Mouse (Mus musculus) left cerebral cortex, postnatal 36 days (tissue): ENCODE measurements around the gene Wwp2. TPM values are rescaled to one million over a fixed set of nuclear protein-coding genes. Genes with fewer than 3 reads are reported as not detected.

Source experiments
- DNase-seq, 2 experiments: peaks; one replicate each; pipeline ENCODE4 v3.0.0; 2021 to 2022; ENCODE audit warnings: low spot score in 2 of 2, mixed read lengths in 1 of 2
- intact Hi-C: fragments of 180-260 bp; cut with DNase I; formaldehyde crosslinking; loops from one replicate; pipeline ENCODE4 v1.15.1; 2025
- total RNA-seq, 2 experiments: library from RNA; stranded (reverse); gene quantifications; 2 replicates each; pipeline ENCODE4 v1.2.3; 2021

The Wwp2 gene
- total RNA-seq, 2 experiments from 2014 or later, result 37.6 to 40.5 TPM

DNA sequence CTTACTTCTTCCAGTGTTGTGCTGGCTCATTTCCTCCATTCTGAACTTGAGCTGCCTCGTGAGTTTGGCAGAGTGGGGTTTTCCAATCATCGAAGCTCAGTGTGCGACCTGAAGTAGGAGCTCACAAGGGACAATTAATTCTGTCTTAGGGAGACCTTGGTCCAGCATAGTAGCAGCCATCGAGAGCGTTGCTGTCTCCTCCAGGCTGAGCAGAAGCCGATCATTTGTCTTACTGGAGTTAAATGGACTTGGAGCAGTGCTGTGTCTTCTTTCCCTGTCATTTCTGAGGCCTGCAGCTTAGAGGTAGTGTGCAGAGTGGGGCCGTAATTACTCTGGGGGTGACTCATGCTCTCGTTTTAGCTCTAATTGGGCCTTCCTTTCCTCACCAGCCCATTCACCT is 62.6 kb downstream of the Wwp2 start:
- intact Hi-C loops, result loop anchor here (5.0 kb wide), 1 partner anchor 42 kb away; no protein-coding TSS in a partner anchor
- DNase-seq, result no peak

DNA sequence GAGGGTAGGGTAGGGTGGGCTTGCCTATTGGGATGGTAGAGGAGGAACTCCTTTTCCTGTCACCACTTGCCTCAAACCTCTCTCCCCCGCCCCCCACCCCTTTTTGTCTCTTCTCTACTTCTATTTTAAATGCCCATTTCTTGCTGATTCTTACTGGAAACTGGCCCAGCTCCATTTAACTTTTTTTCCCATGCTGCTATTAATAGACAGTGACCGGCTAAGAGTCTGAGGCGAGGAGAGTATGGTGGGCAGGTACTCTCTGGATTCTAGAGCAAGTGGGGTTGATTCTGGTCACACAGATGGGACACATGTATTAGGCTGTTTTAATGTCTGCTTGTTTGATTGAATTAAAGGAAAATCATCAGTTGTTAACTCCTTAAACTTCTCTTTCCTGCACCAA is 63.4 kb downstream of the Wwp2 start:
- DNase-seq, result no peak
- intact Hi-C loops, result loop anchor here (5.0 kb wide), 1 partner anchor 42 kb away; no protein-coding TSS in a partner anchor

DNA sequence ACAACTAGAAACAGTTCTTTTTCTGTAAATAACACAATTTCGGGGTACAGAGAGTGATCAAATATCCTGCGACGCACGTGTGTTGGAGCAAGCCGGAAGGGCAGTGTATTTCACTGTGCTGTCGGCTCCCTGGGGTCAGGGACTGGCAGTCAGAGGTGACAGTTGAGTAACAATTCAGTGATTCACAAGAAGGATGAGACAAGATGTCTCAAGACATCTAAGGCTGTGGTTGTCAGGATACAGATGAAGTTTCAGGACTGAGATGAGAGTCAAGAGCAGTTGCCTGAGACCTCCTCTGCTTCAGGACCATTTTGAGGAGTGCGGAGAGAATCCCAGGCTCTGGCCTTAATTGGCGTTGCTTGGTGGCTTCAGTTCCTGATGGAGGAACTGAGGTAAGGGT is 66.2 kb downstream of the Wwp2 start:
- intact Hi-C loops, result no loop called here
- no peak for DNase-seq

DNA sequence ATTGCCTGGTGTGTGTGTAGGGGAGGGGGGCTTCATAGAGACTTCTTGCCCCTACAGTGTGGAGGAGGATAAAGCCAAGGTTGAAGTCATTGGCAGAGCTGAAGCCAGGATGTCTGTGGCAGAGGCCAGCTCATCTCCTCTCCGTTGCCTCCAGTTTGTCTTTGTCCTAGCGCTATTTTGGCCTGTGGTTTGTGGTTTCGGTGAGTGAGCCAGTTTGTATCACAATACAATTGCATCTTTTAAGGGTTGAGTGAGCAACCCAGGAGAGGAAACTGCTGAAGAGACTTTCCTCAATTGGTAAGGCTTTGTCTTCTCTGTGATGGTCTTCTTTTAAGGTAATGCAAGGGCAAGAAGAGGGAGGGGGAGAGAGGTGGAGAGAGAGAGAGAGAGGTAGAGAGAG is 66.8 kb downstream of the Wwp2 start:
- intact Hi-C loops, result no loop called here
- no peak for DNase-seq

DNA sequence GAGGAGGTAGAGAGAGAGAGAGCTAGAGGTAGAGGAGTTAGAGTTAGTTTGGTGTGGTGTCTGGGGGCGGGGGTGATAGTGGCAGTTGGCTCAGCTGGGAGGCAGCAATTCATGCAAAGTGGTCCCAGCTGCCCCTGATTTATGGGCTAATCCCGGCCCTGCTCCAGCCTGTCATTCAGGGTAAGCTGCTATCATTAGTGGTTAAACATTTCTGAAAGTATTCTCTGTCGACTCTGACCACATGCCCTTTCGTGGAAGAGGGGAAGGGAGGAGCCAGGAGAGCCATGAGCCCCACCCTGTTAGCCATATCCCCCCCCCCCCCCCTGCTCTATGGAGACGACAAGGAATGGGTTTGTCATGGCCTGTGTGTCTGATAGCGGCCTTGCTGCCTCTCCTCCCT is 67.2 kb downstream of the Wwp2 start:
- no peak for DNase-seq
- intact Hi-C loops, result no loop called here

DNA sequence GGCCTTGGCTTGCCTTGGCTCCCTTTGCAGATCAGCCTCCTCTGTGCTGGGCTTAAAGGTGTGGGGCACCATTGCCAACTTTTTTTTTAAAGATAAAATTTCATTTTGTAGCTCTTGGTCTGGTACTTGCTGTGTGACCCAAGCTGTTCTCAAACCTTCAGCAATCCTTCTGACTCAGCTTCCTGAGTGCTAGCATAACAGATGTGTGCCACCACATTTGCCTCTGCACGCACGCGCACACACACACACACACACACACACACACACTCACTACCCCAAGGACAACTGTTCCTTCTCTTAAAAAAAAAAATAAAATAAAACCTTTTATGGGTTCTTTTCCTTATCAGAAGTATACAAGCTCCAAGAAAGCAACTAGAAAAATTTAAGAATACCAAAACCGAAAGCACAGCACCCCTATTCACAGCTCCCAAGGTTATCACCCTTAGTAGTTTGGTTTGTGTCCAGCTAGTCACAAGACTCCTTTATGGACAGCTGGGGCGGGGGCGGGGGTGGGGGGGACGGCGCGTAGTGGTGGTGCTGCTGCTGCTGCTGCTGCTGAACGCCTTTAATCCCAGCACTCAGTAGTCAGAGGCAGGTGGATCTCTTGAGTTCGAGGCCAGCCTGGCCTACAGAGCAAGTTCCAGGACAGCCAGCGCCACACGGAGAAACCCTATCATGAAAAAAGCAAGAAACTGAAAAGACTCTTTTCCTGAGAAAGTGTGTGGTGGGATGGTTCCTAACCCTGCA is 68.2 kb downstream of the Wwp2 start:
- intact Hi-C loops, result no loop called here

DNA sequence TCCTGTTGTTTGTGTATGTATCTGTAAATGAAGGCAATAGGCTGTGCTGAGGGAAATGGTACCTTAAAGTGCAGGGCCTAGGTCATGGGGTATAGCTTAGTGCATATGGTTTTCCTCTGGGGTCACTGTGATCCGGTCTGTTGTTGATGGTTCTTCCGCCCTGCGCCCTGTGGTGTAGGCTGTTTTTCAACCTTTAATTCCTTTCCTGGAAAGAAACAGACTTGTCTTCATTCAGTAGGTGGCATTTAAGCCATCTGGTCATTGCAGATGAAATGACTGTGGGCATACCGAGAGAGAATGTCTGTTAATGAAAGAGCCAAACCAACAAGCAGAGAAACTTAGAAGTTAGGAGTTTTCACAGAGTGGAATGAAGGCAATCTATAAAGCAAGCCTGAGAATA is 69.1 kb downstream of the Wwp2 start:
- intact Hi-C loops, result no loop called here
- DNase-seq, result no peak

More for the DNA sequence above, 68.2 kb downstream of the Wwp2 start:
- DNase-seq, result no peak

DNA sequence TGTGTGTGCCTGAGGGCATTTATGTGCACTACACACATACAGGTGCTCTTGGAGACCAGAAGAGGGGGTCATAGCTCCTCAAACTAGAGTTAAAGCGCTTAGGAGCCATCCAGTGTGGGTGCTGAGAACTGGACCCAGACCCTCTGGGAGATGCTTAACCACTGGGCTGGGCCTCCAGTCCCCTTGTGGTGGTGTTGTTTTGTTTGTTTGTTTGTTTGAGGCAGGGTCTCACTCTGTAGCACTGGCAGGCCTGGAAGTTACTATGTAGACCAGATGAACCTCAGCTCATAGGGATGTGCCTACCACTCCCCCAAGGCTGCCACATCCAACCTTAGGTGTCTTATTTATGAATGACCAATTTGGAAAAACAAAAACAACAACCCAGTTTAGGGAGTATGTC is 70.9 kb downstream of the Wwp2 start:
- intact Hi-C loops, result no loop called here

DNA sequence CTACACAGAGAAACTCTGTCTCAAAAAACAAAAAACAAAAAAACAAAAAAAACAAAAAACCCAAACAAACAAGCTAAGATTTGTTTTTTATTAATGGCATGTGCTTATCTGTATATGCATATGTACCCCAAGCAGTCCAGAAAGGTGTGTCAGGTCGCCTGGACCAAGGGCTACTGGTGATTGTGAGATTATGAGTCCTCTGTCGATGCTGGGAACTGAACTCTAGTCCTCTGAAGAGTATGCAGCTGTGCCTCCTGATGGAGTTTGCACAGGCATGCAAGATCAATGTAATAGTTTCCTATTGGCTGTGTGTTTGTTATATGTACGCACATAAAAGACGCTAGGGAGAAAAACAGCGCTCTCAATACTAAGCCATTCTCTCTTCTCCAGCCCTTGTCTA is 74.0 kb downstream of the Wwp2 start:
- intact Hi-C loops, result no loop called here
- no peak for DNase-seq

More for the DNA sequence above, 70.9 kb downstream of the Wwp2 start:
- no peak for DNase-seq

DNA sequence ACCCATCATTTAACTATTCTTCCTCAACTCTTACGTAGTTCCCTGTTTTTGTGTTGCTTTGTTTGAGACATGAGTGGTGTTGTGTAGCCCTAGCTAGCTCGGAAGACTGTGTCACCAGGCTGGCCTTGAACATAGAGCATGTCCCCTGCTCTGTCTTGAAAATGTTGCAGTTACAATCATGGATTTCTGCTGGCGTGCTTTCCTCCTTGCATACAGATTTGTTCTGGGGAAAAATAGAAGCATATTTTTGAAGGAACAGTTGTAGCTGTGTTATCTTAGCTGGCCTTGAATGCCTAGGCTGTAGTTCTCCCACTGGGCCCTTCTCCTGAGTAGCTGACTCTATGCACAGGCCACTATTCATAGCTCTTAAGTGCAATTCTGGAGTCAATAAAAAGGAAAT is 74.6 kb downstream of the Wwp2 start:
- DNase-seq, result no peak
- intact Hi-C loops, result no loop called here

DNA sequence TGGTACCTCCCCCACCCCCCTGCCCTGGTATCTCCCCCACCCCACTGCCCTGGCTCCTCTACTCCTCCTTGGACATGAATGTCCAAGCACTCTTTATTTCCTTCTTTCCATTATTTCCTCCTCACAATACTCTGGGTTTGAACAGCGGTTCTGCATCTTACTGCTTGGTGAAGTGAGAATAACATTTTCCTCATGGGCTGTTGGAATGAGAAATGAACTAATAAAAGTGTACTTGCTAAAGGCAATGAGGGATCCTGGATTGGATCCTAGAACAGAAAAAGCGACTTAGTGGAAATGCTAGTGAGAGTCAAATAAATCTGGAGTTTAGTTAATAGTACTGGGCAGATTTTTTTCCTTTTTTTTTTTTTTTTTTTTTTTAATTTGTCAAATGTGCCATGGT is 77.1 kb downstream of the Wwp2 start:
- intact Hi-C loops, result no loop called here
- no peak for DNase-seq

DNA sequence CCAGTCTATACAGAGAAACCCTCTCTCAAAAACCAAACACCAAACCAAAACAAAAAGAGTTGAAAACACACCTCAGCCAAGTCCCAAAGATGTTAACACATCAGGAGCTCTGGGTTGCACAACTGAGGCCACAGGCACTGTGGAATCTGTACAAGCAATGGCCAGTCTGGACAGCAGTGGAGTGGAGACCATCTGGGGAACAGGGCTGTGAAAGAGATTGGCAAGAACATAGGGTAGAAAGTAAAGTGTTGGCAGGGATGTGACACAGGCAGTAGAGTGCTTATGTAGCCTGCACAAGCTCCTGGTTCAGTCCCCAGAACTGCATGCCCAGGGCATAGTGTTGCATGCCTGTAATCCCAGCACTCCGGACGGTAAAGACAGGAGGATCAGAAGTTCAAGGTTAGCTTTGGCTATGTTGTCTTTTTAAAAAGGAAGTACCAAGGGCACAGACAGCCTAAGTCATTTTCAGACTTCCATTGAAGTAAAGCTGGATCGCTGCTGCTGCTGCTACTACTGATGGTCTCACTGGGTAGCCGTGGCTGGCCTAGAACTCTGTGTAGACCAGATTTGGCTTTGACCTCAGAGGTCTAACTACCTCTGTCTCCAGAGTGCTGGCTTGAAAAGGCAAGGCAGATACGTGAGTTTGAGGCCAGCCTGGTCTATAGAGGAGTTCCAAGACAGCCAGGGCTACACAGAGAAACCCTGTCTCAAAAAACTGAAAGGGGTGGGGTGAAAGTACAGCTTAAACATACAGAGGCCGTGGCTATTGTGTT is 79.0 kb downstream of the Wwp2 start:
- intact Hi-C loops, result no loop called here
- no peak for DNase-seq

DNA sequence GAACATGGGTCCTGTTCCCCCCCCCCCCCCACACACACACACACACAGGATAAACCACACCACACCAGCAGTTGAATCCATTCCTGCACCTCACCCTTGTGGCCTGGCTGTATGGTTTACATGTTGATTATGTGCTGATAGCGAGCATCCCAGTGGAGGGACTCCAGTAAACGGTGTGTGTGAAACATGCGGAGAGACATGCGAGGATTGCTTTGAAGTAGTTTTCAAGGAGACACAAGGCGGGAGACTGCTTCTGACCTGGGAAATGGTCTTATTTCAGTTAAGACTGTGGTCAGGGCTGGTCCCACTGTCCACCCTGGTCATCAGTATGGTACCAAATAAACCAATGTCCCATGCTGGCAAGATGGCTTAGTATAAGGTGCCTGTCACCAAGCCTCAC is 82.6 kb downstream of the Wwp2 start:
- intact Hi-C loops, result no loop called here
- DNase-seq, result no peak

DNA sequence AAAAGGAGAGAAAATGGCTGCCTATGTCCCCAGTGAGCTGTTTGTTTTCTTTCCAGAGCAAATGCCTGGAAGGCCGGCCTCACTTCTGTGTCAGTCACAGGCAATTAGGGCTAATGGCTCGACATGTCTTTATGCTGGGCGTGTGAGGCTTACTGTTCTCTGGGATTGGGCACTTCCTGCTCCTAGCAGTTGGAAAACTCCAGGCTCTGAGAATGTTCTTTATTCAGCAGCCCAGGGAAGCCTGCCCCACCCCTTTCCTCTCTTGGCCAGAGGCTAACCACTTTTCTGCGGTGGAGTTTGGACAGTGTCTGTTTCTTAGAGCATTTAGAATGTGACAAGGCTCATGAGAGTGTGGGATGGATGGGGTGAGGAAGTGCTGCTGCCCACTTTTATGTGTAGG is 83.7 kb downstream of the Wwp2 start:
- intact Hi-C loops, result no loop called here
- DNase-seq, result no peak

DNA sequence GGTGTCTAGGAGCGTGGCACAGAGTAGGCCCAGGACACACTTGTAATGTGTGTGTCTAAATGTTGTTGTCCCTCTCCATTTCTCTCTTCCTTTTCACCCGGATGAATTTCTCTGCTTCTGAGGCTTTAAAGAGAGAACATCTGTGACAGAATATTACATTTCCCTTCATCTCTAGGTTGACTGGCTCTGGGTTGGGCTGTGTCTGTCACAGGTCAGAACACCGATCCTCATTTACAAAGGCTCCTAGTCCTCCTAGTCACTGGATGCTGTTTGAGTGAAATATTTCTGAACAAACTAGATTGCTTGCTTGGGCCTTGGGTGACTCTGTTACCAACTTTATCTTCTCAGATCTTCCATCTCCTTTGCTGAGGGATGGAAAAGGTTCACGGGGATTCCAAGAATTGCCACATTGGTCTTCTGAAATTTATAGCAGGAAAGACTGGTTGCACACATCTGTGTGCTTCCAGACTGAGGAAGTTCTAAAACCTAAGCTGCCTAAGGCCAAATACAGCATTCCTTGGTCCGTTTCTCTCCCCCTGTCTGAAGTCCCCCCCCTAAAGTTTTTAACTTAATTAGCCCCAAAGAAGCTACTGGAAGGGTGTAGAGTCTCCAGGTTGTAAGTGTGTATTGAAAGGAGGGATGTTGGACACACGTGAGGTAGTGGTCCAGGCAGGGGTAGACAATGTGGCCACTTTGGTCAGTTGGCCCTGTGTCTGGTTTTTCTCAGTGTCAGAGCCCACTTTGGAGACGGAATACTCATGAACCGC is 85.8 kb downstream of the Wwp2 start:
- no peak for DNase-seq

DNA sequence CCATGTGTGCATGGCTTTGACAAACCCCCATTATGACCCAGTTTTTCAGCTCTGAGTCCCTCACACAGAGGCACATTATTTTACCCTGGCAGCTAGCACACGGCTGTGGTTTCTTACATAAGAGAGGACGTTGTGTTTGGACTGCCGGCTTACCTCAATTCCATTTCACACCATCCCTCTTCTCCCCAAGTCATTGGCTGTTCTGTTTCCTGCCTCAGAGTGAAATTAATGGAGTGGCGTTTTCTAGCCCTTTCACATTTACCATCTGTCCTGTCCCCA is 86.3 kb downstream of the Wwp2 start:
- intact Hi-C loops, result no loop called here
- DNase-seq, result peak in 1 of 2 experiments; percentile 11

More for the DNA sequence above, 85.8 kb downstream of the Wwp2 start:
- intact Hi-C loops, result no loop called here

DNA sequence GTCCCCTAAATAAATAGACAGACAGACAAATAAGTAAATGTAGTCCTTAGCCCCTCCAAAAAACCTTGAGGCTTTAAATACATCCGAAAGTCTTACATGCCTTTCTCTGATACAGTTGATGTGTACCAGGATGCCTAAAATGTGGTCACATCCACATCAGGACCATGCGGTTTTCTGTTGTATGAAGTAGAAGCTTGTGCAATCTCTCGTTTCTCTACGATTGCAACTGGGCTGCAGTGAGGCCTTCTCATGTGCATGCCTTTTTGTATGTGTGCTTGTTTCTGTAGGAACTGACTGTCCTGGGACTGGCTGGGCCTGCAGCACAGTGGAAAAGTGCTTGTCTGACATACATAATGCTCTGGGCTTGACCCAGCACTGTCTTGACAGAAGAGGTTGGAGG is 88.4 kb downstream of the Wwp2 start:
- DNase-seq, result no peak
- intact Hi-C loops, result no loop called here

DNA sequence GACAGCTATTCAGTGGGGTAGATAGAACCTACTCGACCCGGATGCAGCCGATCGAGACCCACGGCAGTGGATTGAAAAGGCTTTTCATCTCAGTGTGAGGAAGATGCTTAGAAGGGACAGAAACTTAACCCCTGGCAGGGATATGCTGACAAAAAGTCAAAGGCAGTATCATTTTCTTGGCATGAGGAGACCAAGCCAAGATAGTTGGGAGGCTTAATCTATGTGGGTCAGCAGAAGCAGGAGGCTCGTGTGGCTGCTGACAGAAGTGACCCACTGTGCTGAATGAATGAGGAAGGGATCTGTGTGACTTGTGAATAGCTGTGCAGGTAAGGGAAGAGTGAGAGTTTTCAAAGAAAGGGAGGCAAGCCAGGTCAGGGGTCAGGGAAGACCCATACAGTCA is 92.6 kb downstream of the Wwp2 start:
- intact Hi-C loops, result no loop called here
- DNase-seq, result no peak

DNA sequence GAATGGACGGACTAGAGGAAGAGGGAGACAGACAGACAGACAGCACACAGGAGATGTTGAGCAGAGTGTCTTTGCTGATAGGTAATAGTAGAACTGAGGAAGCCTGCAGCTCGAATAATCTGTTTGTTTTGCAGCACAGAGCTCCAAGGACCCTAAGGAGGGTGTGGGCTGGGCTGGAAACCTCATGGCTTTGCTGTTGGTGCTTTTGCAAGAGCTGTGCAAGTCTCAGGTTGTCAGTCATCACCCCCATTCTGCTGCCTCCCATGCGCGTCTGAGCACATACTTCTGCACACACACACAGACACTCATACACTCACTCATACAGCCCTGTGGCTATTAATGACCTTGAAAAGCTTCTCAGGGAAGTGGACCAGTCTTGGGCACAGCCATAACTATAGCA is 101.3 kb downstream of the Wwp2 start:
- DNase-seq, result no peak

DNA sequence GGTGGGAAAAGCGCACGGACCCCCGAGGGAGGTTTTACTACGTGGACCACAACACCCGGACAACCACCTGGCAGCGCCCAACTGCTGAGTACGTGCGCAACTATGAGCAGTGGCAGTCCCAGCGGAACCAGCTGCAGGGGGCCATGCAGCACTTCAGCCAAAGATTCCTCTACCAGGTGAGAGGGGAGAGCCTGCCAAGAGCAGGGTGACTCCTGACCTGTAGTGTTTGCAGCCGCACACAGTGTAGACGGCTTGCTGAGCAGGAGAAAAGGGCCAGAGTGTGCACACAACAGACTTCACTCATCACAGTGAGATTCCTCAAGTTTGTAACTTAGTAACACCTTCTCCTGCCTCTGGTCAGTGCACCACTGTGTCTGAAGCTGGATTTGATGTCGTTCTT is 104.5 kb downstream of the Wwp2 start:
- no peak for DNase-seq

More for the DNA sequence above, 101.3 kb downstream of the Wwp2 start:
- intact Hi-C loops, result no loop called here

DNA sequence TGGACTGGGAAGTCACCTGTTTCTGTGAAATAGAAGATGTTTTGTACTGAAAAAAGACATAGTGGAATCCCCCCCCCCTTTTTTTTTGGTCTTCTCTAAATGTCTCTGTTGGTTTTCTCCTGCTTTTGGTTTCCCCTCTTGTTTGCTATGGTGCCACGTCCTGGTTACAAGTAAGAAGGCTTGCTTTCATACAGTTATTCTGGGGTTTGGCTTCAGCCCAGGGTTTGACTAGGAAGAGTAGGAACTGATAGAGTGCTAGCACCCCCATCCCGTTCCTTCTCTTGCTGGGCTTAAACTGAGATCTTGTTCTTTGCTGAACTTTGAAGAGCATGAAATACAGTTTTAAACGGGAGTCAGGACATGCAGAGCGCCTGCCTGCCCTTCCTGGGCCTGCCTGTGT is 105.2 kb downstream of the Wwp2 start:
- DNase-seq, result no peak
- intact Hi-C loops, result no loop called here

More for the DNA sequence above, 104.5 kb downstream of the Wwp2 start:
- intact Hi-C loops, result no loop called here
